Mouse (Mus musculus) kidney, adult 2 months (tissue): ENCODE measurements around the gene March10.

ENCODE experiments used
- CTCF ChIP-seq: fragments of 200-500 bp; conservative IDR thresholded peaks from 2 replicates; pipeline ENCODE4 v1.5.1; 2011; ENCODE audit warnings: low read depth, mild to moderate bottlenecking, control low read depth, low read length, moderate library complexity, mixed read lengths; ENCODE audit not compliant: insufficient read depth, insufficient read length
- POLR2A ChIP-seq: fragments of 200-500 bp; IDR thresholded peaks from one replicate; pipeline ENCODE4 v1.6.1; 2011; ENCODE audit warnings: low read depth, low read length, control low read depth

DNA sequence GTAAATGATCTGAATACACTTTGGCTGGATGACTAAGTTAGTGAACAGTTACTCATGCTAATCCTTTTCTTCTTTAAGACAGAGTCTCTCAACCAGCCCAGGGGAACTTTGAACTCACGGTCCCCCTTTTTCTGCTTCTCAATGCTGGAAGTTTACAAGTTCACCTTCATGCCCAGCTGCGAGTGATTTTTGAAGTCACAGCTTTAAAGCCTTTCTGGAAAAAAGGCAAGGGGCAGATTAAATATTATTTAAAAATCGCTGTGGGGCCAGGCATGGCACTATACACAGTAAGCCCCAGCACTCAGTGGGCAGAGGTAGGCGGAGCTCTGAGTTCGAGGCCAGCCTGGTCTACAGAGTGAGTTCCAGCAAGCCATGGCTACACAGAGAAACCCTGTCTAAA, 10.3 kb downstream of the March10 start:
- no peak for TF ChIP-seq CTCF
- no peak for TF ChIP-seq POLR2A
